Mouse (Mus musculus) left cerebral cortex, adult 11 months (tissue): ENCODE data around the gene Ctdnep1.
A peak's percentile ranks its signal among the peaks of the same experiment; 100 is the strongest.

Experiments
- DNase-seq: peaks from one replicate; pipeline ENCODE4 v3.0.0; 2022; ENCODE audit warnings: low spot score

Ctdnep1 gene

DNA sequence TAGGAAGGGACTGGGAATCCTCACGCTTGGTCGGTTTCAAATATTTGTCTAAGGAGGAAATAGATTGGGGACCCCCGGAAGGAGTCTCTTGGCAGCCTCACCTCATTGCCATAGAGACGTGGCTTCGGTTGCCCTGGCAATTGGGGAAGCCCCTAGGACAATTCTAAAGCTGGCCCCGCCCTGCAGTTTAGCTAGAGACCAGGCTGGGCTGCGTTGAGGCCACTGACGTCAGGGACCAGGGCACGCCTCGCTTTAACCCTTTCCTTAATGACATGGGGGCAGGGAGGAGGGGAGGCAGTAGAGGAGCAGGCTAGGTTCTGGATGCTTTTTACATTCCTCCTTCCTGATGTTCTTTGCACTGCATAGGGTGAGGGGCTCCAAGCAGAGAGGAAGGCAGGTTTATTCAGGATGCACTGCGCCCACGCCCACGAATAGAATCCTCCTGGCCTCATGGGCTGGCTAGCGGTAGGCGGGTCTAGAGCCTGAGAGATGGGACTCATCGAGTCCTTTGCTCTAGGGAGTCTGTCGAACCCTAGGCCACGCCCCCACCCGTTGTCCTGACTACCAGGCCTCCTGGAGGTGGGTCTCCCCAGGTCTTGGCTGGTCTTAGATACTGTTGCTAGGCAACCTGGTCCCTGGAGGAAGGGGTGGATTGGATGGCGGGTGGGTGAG, 48.3 kb downstream of the Ctdnep1 start:
- peak; percentile 75 for DNase-seq

DNA sequence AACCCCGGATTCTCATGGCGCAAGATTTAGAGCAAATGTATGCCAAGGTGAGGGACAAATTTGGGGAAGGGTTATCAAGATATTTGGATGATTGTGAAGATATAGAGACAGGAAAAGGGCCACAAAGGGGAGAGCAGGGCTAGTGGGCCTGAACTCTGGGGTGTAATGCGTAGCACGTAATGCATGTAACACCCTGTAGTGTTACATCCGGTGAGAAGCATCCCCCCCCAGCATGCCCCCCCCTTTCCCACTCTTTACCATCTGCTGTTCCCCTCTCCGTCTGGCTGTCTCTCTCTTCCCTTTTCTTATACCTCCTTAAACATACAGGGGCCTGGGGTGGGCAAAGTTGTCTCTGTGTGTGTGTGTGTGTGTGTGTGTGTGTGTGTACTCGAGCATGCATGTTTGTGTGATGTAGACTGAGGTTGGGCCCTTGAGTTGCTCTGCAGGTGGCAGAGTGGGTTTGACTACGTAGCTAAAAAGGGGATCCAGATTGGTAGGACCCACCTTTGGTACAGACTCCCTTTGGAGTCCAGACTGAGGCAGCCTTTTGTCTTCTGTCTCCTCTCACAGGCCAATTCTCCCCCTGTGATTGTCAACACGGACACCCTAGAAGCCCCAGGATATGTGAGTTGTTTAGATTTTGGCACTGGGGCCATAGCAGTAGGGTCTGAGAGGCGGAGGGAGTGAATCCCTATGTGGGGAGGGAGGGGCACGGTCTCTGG, 49.0 kb downstream of the Ctdnep1 start:
- DNase-seq: no peak

DNA sequence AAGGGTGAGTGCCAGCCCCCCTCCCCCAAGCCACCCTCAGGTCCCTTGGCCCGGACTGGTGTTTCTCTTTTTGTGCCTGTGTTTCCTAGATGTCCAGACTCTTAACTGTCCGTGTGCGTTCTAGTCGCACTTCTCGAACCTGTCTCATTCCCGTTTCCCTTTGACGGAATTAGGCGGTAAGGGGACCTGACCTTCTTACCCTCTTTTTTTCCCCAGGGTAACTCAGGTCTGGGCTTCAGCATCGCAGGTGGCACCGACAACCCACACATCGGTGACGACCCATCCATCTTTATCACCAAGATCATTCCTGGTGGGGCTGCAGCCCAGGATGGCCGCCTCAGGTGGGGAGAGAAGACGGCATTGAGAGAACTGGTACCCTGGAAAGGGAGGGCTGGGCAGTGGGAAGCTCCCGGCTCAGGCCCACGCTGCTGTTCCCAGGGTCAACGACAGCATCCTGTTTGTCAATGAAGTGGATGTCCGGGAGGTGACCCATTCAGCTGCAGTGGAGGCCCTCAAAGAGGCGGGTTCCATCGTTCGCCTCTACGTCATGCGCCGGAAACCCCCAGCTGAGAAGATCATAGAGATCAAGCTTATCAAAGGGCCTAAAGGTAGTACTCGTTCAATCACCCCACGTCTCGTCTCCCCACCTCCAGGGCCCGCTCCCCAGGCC, 49.8 kb downstream of the Ctdnep1 start:
- DNase-seq: no peak

DNA sequence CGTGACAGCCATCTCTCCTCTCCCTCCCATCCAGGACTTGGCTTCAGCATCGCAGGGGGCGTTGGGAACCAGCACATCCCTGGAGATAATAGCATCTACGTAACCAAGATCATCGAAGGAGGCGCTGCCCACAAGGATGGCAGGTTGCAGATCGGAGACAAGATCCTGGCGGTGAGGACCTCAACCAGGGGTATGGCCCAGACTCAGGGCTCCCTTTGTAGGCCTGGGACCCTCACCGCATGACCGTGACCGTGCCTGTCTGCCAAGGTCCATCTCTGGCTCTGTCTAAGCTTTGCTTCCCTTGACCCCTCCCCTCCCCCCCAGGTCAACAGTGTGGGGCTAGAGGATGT, 50.3 kb downstream of the Ctdnep1 start:
- no peak for DNase-seq

DNA sequence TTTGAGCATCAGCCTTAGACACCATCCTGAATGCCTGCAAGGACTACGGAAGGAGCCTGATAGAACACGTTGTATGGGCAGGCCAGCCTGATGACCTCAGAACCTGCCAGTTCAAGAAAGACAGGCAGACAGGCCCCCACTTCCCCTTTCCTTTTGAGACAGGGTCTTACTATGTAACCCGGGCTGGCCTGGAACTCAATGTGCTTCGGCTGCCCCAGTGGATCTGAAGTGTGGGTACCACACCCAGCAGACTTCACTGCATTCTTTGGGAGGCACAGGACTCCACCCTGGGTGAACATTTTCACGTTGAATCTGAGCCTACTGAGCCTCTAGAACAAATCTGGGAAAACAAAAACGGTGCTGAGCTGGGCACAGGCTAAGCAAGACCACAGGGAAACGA, 57.2 kb downstream of the Ctdnep1 start:
- no peak for DNase-seq

DNA sequence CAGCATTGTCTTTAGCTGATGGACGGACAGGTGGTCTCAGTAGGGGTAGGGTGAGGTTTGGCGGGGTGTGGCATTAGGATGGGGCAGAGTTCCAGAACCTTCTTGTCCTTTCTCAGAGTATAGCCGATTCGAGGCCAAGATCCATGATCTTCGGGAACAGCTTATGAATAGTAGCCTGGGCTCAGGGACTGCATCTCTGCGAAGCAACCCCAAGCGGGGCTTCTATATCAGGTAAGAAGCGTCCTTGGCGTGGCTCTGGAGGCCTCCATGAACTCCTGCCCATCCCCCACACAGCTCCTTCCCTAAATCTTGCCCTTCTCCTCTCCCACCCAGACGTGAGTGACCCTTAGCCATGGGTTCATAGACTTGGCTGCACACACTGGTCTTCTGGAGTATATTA, 58.7 kb downstream of the Ctdnep1 start:
- no peak for DNase-seq

DNA sequence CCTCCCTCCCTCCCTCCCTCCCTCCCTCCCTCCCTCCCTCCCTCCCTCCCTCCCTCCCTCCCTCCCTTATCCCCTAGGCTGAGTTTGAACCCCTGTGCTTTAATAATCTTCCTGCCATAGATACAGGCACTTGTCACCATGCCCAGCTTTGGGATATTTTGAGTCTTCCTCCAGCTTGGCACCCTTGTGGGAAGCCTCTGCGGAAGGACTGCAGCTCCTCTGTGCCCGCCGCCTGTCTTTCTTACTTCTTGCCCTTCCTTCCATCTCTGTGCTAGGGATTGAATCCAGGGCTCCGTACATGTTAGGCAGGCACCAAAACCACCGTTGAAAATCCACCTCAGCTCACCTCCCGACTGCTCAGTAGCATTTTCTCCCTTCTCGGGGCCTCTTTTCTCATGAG, 59.2 kb downstream of the Ctdnep1 start:
- DNase-seq: no peak
